ENCODE assay signal across 15 mouse cellular contexts in genomic region chr7:114063534-114063933, GRCm38 (mm10). TPM values are rescaled to one million over a fixed set of nuclear protein-coding genes. Genes with fewer than 3 reads are reported as not detected.
DNase-seq lines count a peak whose midpoint lies in the region; ATAC-seq and TF ChIP-seq lines count a peak whose summit lies in the region.
"Had no signal": no experiment of that assay in that cellular context is flagged by ENCODE, and none has a peak within 500 bp of the region (broad histone marks: within the 10 kb centered on the region; RNA-seq: fewer than 3 reads in every experiment).

No protein-coding gene starts in this region.

- H3K4me1 ChIP-seq in forebrain, embryonic 16.5 days (replicated peaks; ENCODE audit: control insufficient read depth, insufficient read depth, low read length), result peaks cover 15% of the 10 kb centered on the region

- no peak overlapping the region for H3K9ac ChIP-seq in forebrain, embryonic 16.5 days (replicated peaks; ENCODE audit: low read depth, low read length)
- H3K9ac ChIP-seq: hindbrain, embryonic 12.5 days had no signal

- 68% methylated on average over 8 of the region's 8 CpGs for WGBS in forebrain, embryonic 16.5 days

- no peaks in the 10 kb centered on the region for H3K36me3 ChIP-seq in forebrain, embryonic 16.5 days (ENCODE audit: control insufficient read depth, insufficient read depth)
- H3K36me3 ChIP-seq: hindbrain, embryonic 12.5 days had no signal

- intact Hi-C loops in left cerebral cortex, adult 2 months (cut with DNase I), result no loop called here

- peak; percentile 30 to 46 for DNase-seq in cerebellum, postnatal 10 days
- DNase-seq in cerebellum, adult 11 months, result no peak
- no peak for DNase-seq in left cerebral cortex, adult 2 months (ENCODE audit: extremely low spot score in 1 of 2, low spot score in 2 of 2)
- no peak for DNase-seq in left cerebral cortex, adult 11 months (ENCODE audit: low spot score)
- peak; percentile 33 for DNase-seq in heart, adult 8-10 months (ENCODE audit: low spot score)
- DNase-seq in induced T-regulatory cell, adult 2 months (ENCODE audit: low read depth), result peak; percentile 24
- DNase-seq in kidney, adult 11 months, result no peak
- DNase-seq: kidney, adult 9 months; liver; lung, postnatal 10 days; midbrain, embryonic 14.5 days; right cerebral cortex, postnatal 25 days had no signal

- no peak overlapping the region for H3K4me2 ChIP-seq in forebrain, embryonic 16.5 days (ENCODE audit: low read length)
- H3K4me2 ChIP-seq: hindbrain, embryonic 12.5 days had no signal

- H3K9me3 ChIP-seq in forebrain, embryonic 16.5 days (ENCODE audit: control insufficient read depth, low read length), result no peaks in the 10 kb centered on the region
- H3K9me3 ChIP-seq: hindbrain, embryonic 12.5 days had no signal

- peak overlapping the region; percentile 37 for H3K27ac ChIP-seq in left cerebral cortex, adult 2 months
- H3K27ac ChIP-seq in forebrain, embryonic 16.5 days (ENCODE audit: low read length), result no peak overlapping the region
- H3K27ac ChIP-seq: hindbrain, embryonic 12.5 days had no signal

- H3K27me3 ChIP-seq in forebrain, embryonic 16.5 days (replicated peaks; ENCODE audit: control insufficient read depth, insufficient read depth, low read length), result no peaks in the 10 kb centered on the region
- H3K27me3 ChIP-seq: hindbrain, embryonic 12.5 days had no signal

- no peak for ATAC-seq in forebrain, embryonic 16.5 days

- no peak overlapping the region for H3K4me3 ChIP-seq in left cerebral cortex, adult 2 months
- H3K4me3 ChIP-seq in forebrain, embryonic 16.5 days (replicated peaks; ENCODE audit: low read length), result no peak overlapping the region
- H3K4me3 ChIP-seq: hindbrain, embryonic 12.5 days had no signal

- no peak for TF ChIP-seq CTCF in left cerebral cortex, adult 2 months (IDR thresholded peaks at IDR 0.05)

RNA-seq across cellular contexts. Expression of gene Rras2, which starts 54.0 kb away (rescaled TPM):
- total RNA-seq in left cerebral cortex, adult 2 months (2021), result 10 to 100 TPM; 16.4 to 20.8 TPM
- 10 to 100 TPM; 42.5 to 68.2 (median 55.1) TPM for total RNA-seq in heart, adult 8-10 months (2022)
- 23.6 and 23.8 TPM in 2 replicates for polyA plus RNA-seq in forebrain, embryonic 16.5 days (2015; fragmentation: Nextera tagmentation; extraction: Ambion mirVana)
- total RNA-seq: MEL had no signal

Comparison
In these comparisons a context has a peak if more than half of its experiments do, and no peak if none do; other contexts are left out.
1. DNase-seq: peak in cerebellum, postnatal 10 days (2 of 2), heart, adult 8-10 months (single experiment) and induced T-regulatory cell, adult 2 months (single experiment); none in cerebellum, adult 11 months (single experiment), left cerebral cortex, adult 2 months (0 of 2), left cerebral cortex, adult 11 months (single experiment) and kidney, adult 11 months (single experiment).